Mouse (Mus musculus) brain, embryonic 14.5 days (tissue): ENCODE data around the gene Rnf208. TPM values are rescaled to one million over a fixed set of nuclear protein-coding genes. Genes with fewer than 3 reads are reported as not detected.

Experiments
- DNase-seq: peaks from one replicate; pipeline ENCODE4 v3.0.0-alpha.2; 2011; ENCODE audit warnings: low read depth
- CTCF ChIP-seq: fragments of 200-500 bp; IDR thresholded peaks from 2 replicates; pipeline ENCODE4 v1.5.1; 2012; ENCODE audit warnings: inconsistent platforms, mild to moderate bottlenecking, moderate library complexity, borderline replicate concordance; ENCODE audit not compliant: insufficient read depth, insufficient read length; ENCODE audit errors: extremely low read depth
- POLR2A ChIP-seq: fragments of 200-500 bp; IDR thresholded peaks from 2 replicates; pipeline ENCODE4 v1.6.1; 2012; ENCODE audit warnings: mild to moderate bottlenecking, inconsistent platforms, borderline replicate concordance; ENCODE audit not compliant: poor library complexity, insufficient read depth, insufficient read length, severe bottlenecking; ENCODE audit errors: extremely low read depth
- polyA plus RNA-seq: library from polyadenylated mRNA; depleted of rRNA; stranded (reverse); fragments of >200 nt; gene quantifications from 2 replicates; pipeline ENCODE4 v1.2.3, GENCODE M21; 2012

Gene Rnf208
- polyA plus RNA-seq, 1 experiment = 148 TPM

- DNase-seq = no peak
- TF ChIP-seq CTCF (no peak), POLR2A (no peak)
Observed at GRCm38 (mm10) chr2:25273010-25273409, 31.0 kb downstream of the Rnf208 start.

- peak; percentile 88 for DNase-seq
- TF ChIP-seq POLR2A = no peak
- peak; percentile 78; the same call in 1 of the 2 replicates for TF ChIP-seq CTCF
Observed at GRCm38 (mm10) chr2:25278928-25279882, 37.1 kb downstream of the Rnf208 start.

DNA sequence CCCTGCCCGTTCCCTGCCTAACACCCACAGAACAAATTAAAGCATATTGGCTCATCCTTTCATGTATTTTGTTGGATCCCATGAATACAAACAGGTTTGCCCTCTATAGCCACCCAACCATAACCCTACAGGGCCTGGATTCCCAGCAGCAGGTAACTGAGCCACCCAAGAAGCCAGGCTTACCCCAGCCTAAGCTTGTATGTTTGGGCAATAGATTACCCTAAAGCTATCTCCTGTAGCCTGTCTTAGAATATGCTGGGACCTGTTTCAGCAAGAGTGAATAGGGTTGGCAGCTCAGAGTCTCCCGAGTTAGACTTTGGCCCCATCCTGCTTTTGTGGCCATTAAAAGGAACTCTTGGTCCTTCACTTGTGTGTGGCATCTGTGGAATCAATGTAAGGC, 43.5 kb downstream of the Rnf208 start:
- TF ChIP-seq POLR2A = no peak
- TF ChIP-seq CTCF = no peak
- DNase-seq = no peak

DNA sequence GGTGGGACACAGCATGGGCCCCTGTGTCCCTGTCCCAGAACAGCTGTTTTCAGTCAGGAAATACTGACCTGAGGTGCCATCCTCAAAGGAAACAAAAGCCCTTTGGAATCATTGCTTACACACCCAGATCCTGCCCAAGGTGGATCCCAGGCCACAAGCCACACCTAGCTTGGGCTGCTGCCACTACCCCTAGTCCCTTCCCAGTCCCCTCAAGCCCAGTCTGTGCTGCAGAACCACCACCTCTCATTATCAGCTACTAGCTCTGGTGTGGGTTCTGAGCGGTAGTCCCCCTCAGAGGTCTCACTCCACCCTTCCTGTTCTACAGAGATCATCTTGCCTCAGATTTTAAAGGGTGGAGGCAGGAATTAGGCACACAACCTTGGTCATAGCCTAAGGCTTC, 44.3 kb downstream of the Rnf208 start:
- TF ChIP-seq CTCF (no peak), POLR2A (no peak)
- no peak for DNase-seq

- DNase-seq = no peak
- TF ChIP-seq CTCF (no peak), POLR2A (no peak)
Observed at GRCm38 (mm10) chr2:25286837-25287636, 45.0 kb downstream of the Rnf208 start.

- no peak for DNase-seq
- TF ChIP-seq CTCF (no peak), POLR2A (no peak)
Observed at GRCm38 (mm10) chr2:25287927-25288649, 46.0 kb downstream of the Rnf208 start, which contains the start of gene Tmem210. TSS of gene Tmem210 (plus strand) at chr2:25288145.

DNA sequence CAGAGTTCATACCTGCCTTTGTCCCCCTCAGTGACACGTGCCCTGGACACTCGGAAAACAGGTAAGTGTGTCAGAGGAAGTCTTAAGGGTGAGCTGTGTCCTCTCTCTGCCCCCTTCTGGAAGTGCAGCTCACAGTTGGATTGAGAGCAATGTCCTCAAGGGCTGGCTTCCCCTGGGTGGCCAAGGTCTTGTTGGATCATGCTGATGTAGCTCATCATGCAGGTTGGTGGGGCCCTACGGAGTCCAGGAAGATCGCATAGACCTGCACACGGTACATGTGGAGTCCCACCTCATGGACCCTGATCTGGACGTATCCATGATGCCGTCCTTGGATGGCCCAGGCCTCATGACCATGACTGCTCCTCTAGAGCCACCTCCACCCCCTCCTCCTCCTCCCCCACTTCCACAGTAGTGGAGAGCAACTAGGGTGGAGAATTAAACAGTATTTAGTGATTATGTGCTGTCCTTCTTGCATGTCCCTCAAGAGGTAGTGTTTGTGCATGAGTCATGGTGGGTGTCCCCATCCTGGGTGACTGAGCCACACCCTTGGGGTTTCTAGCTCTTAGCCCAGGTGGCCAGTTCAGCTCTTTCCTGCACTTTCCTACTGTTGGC, 46.8 kb downstream of the Rnf208 start:
- TF ChIP-seq CTCF (no peak), POLR2A (no peak)
- DNase-seq = no peak

DNA sequence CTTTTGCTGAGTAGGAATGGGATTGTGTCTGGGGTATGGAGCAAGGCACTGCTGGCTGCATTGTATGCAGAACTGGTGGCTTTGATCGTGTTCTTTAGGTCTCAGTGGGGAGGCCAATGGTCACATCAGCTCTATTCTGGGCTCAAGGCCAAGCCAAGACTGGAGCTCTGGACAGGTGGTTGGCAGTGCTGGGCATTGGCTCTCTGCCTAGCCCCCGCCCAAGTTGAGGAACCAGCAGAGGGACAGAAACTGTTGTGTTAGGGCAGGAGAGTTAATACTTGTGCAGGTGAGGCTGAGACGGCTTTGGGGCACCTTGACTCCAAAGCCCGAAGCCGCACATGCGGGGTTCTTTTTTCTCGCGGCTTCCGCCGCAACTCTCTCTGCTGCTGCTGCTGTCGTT, 47.6 kb downstream of the Rnf208 start, which contains the start of gene Lrrc26:
Lrrc26 (plus strand) TSS at position 265 of the 400 bp plus-strand sequence.
- DNase-seq = peak; percentile 53
- TF ChIP-seq POLR2A (no peak), CTCF (no peak)

DNA sequence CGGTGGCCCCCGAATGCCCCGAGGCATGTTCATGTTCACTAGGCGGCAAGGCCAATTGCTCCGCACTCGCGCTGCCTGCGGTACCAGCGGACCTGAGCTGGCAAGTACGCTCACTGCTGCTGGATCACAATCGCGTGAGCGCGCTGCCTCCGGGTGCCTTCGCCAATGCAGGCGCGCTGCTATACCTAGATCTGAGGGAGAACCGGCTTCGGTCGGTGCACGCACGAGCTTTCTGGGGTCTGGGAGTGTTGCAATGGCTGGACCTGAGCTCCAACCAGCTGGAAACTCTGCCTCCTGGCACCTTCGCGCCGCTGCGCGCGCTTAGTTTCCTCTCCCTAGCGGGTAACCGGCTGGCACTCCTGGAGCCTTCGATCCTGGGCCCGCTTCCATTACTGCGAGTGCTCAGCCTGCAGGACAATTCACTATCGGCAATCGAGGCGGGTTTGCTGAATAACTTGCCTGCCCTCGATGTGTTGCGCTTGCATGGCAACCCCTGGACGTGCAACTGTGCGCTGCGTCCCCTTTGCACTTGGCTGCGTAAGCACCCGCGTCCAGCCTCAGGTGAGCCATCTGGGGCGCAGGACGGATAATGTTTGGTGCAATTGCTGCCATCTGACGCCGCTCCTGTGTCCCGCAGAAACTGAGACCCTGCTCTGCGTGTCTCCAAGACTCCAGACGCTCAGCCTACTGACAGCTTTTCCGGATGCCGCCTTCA, 48.2 kb downstream of the Rnf208 start:
- DNase-seq = peak; percentile 63
- no peak for TF ChIP-seq CTCF
- no peak for TF ChIP-seq POLR2A

DNA sequence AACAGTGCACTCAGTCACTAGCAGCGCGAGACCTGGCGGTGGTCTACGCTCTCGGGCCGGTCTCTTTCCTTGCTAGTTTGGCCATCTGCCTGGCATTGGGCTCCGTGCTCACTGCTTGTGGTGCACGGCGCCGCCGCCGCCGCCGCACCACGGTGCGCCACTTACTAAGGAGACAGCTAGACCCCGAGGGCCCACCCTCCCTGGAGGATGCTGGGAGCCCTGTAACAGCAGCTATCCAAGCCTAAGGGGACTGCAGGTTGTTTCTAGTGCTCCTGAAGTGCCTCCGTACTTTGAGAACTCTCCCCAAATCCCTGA, 48.7 kb downstream of the Rnf208 start:
- TF ChIP-seq POLR2A (no peak), CTCF (no peak)
- peak; percentile 39 for DNase-seq
